Mouse (Mus musculus): ENCODE results near the gene Tuba1c. TPM values are rescaled to one million over a fixed set of nuclear protein-coding genes. Genes with fewer than 3 reads are reported as not detected.

Gene Tuba1c
- polyA plus RNA-seq, 1 experiment, result 173 TPM

GRCm38 (mm10) chr15:99011946-99012345 lies 17.7 kb upstream of the Tuba1c start:
- TF ChIP-seq CTCF (IDR thresholded peaks at IDR 0.05; ENCODE audit: low read depth, low read length) (no peak), POLR2A (IDR thresholded peaks at IDR 0.05; ENCODE audit: borderline replicate concordance, low read depth, low read length) (no peak)
- H3K27ac ChIP-seq (ENCODE audit: insufficient read depth, low read depth, low read length), result no peak overlapping the region
- H3K4me1 ChIP-seq (ENCODE audit: control insufficient read depth, insufficient read depth, low read length), result peaks cover 20% of the 10 kb centered on the region
- H3K4me3 ChIP-seq (ENCODE audit: insufficient read depth, low read length), result no peak overlapping the region

GRCm38 (mm10) chr15:99014496-99015030 lies 15.1 kb upstream of the Tuba1c start:
- Histone ChIP-seq H3K4me1 (ENCODE audit: control insufficient read depth, insufficient read depth, low read length) (peaks cover 24% of the 10 kb centered on the region), H3K27ac (ENCODE audit: insufficient read depth, low read depth, low read length) (no peak overlapping the region), H3K4me3 (ENCODE audit: insufficient read depth, low read length) (no peak overlapping the region)
- TF ChIP-seq CTCF (IDR thresholded peaks at IDR 0.05; ENCODE audit: low read depth, low read length) (no peak), POLR2A (IDR thresholded peaks at IDR 0.05; ENCODE audit: borderline replicate concordance, low read depth, low read length) (no peak)

GRCm38 (mm10) chr15:99017355-99017761 lies 12.3 kb upstream of the Tuba1c start:
- TF ChIP-seq CTCF (IDR thresholded peaks at IDR 0.05; ENCODE audit: low read depth, low read length) (no peak), POLR2A (IDR thresholded peaks at IDR 0.05; ENCODE audit: borderline replicate concordance, low read depth, low read length) (no peak)
- Histone ChIP-seq H3K4me3 (ENCODE audit: insufficient read depth, low read length) (no peak overlapping the region), H3K27ac (ENCODE audit: insufficient read depth, low read depth, low read length) (no peak overlapping the region), H3K4me1 (ENCODE audit: control insufficient read depth, insufficient read depth, low read length) (peaks cover 19% of the 10 kb centered on the region)

GRCm38 (mm10) chr15:99017986-99018385 lies 11.7 kb upstream of the Tuba1c start:
- H3K27ac ChIP-seq (ENCODE audit: insufficient read depth, low read depth, low read length), result no peak overlapping the region
- H3K4me3 ChIP-seq (ENCODE audit: insufficient read depth, low read length), result no peak overlapping the region
- TF ChIP-seq POLR2A (IDR thresholded peaks at IDR 0.05; ENCODE audit: borderline replicate concordance, low read depth, low read length) (no peak), CTCF (IDR thresholded peaks at IDR 0.05; ENCODE audit: low read depth, low read length) (no peak)
- peaks cover 19% of the 10 kb centered on the region for H3K4me1 ChIP-seq (ENCODE audit: control insufficient read depth, insufficient read depth, low read length)

- Histone ChIP-seq H3K4me3 (ENCODE audit: insufficient read depth, low read length) (no peak overlapping the region), H3K27ac (ENCODE audit: insufficient read depth, low read depth, low read length) (no peak overlapping the region), H3K4me1 (ENCODE audit: control insufficient read depth, insufficient read depth, low read length) (peaks cover 19% of the 10 kb centered on the region)
- no peak for TF ChIP-seq CTCF (IDR thresholded peaks at IDR 0.05; ENCODE audit: low read depth, low read length)
- TF ChIP-seq POLR2A (IDR thresholded peaks at IDR 0.05; ENCODE audit: borderline replicate concordance, low read depth, low read length), result no peak
Measured at GRCm38 (mm10) chr15:99018630-99019029, 11.1 kb upstream of the Tuba1c start.

- peaks cover 19% of the 10 kb centered on the region for H3K4me1 ChIP-seq (ENCODE audit: control insufficient read depth, insufficient read depth, low read length)
- no peak overlapping the region for H3K4me3 ChIP-seq (ENCODE audit: insufficient read depth, low read length)
- TF ChIP-seq POLR2A (IDR thresholded peaks at IDR 0.05; ENCODE audit: borderline replicate concordance, low read depth, low read length), result no peak
- TF ChIP-seq CTCF (IDR thresholded peaks at IDR 0.05; ENCODE audit: low read depth, low read length), result no peak
- H3K27ac ChIP-seq (ENCODE audit: insufficient read depth, low read depth, low read length), result no peak overlapping the region
Measured at GRCm38 (mm10) chr15:99019436-99019835, 10.3 kb upstream of the Tuba1c start.

GRCm38 (mm10) chr15:99020171-99020570 lies 9.5 kb upstream of the Tuba1c start:
- Histone ChIP-seq H3K4me1 (ENCODE audit: control insufficient read depth, insufficient read depth, low read length) (peaks cover 22% of the 10 kb centered on the region), H3K27ac (ENCODE audit: insufficient read depth, low read depth, low read length) (no peak overlapping the region), H3K4me3 (ENCODE audit: insufficient read depth, low read length) (no peak overlapping the region)
- TF ChIP-seq POLR2A (IDR thresholded peaks at IDR 0.05; ENCODE audit: borderline replicate concordance, low read depth, low read length), result no peak
- no peak for TF ChIP-seq CTCF (IDR thresholded peaks at IDR 0.05; ENCODE audit: low read depth, low read length)

- H3K27ac ChIP-seq (ENCODE audit: insufficient read depth, low read depth, low read length), result no peak overlapping the region
- TF ChIP-seq POLR2A (IDR thresholded peaks at IDR 0.05; ENCODE audit: borderline replicate concordance, low read depth, low read length), result no peak
- TF ChIP-seq CTCF (IDR thresholded peaks at IDR 0.05; ENCODE audit: low read depth, low read length), result no peak
- H3K4me3 ChIP-seq (ENCODE audit: insufficient read depth, low read length), result no peak overlapping the region
Measured at GRCm38 (mm10) chr15:99021255-99021654, 8.4 kb upstream of the Tuba1c start.

GRCm38 (mm10) chr15:99024668-99025314 lies 4.9 kb upstream of the Tuba1c start:
- Histone ChIP-seq H3K27ac (ENCODE audit: insufficient read depth, low read depth, low read length) (no peak overlapping the region), H3K4me1 (ENCODE audit: control insufficient read depth, insufficient read depth, low read length) (peaks cover 13% of the 10 kb centered on the region), H3K4me3 (ENCODE audit: insufficient read depth, low read length) (no peak overlapping the region)
- TF ChIP-seq POLR2A (IDR thresholded peaks at IDR 0.05; ENCODE audit: borderline replicate concordance, low read depth, low read length) (no peak), CTCF (IDR thresholded peaks at IDR 0.05; ENCODE audit: low read depth, low read length) (peak; percentile 34; the same call in 1 of the 2 replicates)

More at GRCm38 (mm10) chr15:99021255-99021654, 8.4 kb upstream of the Tuba1c start:
- H3K4me1 ChIP-seq (ENCODE audit: control insufficient read depth, insufficient read depth, low read length), result peaks cover 21% of the 10 kb centered on the region

GRCm38 (mm10) chr15:99025414-99025813 lies 4.3 kb upstream of the Tuba1c start:
- no peak overlapping the region for H3K27ac ChIP-seq (ENCODE audit: insufficient read depth, low read depth, low read length)
- no peak overlapping the region for H3K4me3 ChIP-seq (ENCODE audit: insufficient read depth, low read length)
- TF ChIP-seq CTCF (IDR thresholded peaks at IDR 0.05; ENCODE audit: low read depth, low read length), result no peak
- no peak for TF ChIP-seq POLR2A (IDR thresholded peaks at IDR 0.05; ENCODE audit: borderline replicate concordance, low read depth, low read length)
- peaks cover 13% of the 10 kb centered on the region for H3K4me1 ChIP-seq (ENCODE audit: control insufficient read depth, insufficient read depth, low read length)
